Mouse (Mus musculus) MN1 (cell line): ENCODE results near the gene Pdgfra.

Experiments used
- DNase-seq: peaks from one replicate; pipeline ENCODE4 v3.0.0-alpha.2; 2016; ENCODE audit warnings: low spot score

The Pdgfra gene

DNA sequence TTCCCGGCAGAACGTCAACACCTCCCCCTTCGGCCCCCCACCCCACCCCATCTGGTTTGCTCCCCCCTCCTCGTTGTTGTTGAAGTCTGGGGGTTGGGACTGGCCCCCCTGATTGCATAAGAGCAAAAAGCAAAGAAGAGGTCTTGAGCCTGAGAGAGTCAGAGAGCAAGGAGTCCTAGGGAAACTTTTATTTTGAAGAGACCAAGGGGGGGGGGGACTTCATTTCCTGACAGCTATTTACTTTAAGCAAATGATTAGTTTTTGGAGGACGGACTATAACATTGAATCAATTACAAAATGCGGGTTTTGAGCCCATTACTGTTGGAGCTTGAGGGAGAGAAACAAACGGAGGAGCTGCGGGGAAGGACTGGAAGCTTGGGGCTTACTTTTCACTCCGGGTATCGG lies at the start of gene Pdgfra:
Gene Pdgfra, plus strand, starts transcription at position 272 of the 405 bp plus-strand sequence.
- peak; percentile 27 for DNase-seq

DNA sequence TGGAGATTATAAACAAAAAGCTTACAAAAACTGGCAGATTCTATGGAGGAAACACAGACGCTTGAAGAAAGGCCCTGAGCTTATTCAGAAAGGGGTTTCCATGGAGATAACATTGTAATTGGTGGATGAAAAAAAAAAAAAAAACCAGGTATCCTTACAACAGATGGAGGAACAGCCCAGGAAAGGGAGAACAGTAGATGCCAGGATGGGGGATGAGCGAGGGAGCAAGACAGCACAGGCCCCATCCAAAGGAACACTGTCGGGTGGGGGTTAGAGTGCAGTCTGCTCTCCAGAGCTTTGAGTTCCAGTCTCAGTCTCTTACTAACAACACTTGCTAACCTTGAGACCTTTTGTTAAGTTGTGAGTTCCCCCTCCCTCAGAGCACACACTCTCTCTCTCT lies 45.6 kb upstream of the Pdgfra start:
- DNase-seq = no peak

DNA sequence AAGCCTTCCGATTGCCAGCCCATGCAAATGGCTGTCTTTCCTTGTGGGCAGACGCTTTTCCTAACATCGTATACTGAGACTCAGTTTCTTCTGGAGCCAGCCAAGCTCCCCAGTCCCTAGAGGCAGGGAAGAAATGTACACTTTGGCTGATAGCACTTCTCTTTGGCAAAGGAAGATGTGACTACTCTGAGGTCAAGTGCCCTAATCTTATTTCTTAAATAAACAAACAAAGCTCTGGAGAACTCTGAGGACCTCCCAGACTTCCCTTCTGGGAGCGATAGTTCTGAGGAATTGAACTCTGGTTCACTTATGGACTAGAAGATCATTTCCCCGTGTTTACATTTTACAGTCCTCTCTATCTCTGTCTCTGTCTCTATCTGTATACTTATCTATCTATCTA lies 42.7 kb upstream of the Pdgfra start:
- DNase-seq = no peak

DNA sequence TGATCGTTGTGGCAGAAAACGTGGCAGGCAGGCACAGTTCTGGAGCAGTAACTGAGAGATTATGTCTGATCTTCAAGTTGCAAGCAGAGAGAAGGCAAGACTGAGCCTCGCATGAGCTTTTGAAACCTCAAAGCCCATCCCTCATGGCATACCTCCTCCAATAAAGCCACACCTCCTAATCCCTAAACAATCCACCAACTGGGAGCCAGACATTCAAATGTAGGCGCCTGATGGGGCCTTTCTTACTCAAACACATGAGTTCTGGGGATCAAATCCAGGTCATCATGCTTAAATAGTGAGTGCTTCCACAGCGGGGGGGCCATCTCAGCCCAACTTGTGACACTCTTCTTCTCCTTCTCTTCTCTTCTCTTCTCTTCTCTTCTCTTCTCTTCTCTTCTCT lies 40.3 kb upstream of the Pdgfra start:
- DNase-seq = no peak

DNA sequence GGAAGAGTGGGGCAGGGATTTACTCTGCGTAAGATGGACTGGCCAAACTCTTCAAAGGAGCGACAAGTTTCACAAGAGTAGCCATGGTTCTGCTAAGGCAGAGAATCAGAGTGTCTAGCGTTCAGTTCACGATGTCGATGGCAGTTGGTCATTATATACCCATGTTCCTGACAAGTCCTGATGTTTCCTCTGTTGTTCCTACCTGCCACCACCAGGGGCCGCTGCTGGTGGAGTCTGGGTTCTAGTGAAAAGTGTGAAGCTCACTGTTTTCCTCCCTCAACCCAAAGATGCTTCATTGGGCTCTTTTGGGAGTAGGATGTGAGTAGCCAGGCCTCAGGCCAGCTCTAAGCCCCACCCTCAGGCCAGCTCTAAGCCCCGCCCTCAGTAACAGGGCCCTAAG lies 33.3 kb upstream of the Pdgfra start:
- DNase-seq = no peak

DNA sequence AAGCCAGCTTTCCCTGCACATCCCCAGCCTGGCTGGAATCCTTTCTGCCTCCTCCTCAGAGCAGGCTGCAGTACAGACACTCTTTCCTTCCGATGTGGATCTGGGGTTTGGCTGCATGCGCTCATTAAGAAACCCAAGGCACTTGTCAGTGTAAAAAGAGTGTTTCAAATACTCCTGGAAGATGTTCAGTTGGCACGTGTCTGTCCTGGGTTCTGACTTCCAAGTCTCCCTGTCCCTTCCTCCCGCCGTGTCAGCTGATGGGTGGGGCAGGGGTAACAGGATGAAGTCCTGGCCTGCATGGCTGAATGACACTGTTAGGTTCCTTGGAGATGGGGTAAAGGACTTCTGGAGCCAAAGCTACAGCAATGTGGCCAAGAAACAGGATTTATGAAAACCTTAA lies 30.4 kb upstream of the Pdgfra start:
- DNase-seq = no peak

DNA sequence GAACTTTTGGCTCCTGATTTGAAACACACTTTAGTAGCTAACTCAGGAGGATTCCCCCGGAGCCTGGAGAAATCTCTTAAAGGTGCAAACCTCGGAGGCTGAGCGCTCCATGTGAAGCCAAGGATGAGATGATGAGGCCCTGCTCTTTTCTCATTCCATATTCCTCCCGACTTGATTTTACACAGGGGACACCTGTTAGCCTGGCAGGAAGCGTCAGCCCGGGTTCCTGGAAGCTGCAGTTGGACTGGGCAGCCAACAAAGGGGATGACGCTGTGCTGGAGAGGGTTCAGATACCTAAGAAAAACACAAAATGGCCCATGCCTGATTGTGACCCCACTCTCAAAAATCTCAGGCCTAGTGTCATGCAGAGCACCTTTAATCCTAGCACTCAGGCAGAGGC lies 17.4 kb upstream of the Pdgfra start:
- DNase-seq = no peak

DNA sequence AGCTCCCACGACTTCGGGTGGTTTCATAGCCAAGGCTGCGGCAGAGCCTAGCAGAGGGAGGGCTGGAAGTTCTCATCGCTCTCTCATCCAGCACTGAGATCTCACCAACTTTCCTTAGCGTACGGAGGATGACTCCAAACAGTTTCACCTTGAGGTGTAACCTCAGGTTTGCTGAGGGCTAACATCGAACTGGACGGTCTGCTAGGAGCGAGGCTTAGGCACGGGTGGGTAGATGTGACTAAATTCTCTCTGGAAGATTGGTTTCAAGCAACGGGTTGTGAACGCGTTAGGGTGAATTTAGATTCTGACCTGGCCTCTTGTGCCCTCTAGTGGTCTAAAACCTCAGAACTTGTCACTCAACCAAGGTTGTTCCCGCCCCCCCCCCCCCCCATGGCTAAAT lies 9.0 kb upstream of the Pdgfra start:
- DNase-seq = peak; percentile 81

DNA sequence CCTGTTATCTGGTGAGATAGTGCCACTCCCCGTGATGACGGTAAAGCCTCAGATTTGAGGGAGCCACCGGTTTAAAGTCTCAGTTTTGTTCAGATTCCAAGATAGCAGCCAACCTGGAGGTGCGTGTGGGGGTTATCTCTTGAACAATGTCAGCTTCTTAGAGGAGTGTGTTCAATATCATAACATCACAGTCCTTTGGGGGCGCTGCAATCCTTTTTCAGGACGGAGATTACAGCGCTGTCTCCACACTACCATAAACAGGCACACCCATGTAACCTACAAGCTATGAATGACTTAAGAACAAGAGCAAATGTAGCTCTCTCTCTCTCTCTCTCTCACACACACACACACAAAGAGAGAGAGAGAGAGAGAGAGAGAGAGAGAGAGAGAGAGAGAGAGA lies 8.3 kb upstream of the Pdgfra start:
- DNase-seq = no peak

DNA sequence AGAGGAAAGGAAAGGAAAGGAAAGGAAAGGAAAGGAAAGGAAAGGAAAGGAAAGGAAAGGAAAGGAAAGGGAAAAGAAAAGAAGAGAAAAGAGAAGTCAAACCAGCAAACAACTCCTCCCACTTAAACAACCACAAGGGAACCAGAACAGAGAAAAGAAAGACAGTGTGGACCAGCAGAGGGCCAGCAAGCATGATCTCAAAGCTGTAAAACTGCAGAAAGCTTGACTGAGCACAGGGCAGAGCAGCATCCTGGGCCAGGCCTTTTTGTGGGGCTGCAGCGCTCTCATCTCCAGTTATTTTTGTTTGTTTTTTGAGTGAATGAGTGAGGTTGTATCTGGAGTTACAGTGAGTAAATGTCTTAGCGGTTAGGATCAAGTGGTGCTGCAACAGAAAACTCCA lies 6.8 kb upstream of the Pdgfra start:
- DNase-seq = peak; percentile 12

DNA sequence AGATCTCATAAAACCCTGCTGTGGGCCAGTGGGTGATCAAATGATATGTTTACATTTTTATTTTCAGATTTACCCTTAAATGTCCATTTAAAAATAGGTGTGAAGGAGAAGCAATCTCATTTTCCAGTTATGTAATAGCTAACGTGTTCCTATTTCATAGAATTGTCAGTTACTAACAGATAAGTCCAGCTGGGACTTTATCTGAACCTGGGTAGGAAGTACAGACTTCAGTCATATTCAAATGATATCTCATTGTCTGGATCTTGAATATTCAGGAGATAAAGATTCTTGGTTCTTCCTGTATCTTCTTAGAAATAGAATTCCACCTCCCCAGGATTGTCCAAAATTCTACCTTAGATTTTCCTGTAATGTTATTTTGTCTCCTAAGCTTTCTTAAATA lies 5.6 kb upstream of the Pdgfra start:
- DNase-seq = no peak

DNA sequence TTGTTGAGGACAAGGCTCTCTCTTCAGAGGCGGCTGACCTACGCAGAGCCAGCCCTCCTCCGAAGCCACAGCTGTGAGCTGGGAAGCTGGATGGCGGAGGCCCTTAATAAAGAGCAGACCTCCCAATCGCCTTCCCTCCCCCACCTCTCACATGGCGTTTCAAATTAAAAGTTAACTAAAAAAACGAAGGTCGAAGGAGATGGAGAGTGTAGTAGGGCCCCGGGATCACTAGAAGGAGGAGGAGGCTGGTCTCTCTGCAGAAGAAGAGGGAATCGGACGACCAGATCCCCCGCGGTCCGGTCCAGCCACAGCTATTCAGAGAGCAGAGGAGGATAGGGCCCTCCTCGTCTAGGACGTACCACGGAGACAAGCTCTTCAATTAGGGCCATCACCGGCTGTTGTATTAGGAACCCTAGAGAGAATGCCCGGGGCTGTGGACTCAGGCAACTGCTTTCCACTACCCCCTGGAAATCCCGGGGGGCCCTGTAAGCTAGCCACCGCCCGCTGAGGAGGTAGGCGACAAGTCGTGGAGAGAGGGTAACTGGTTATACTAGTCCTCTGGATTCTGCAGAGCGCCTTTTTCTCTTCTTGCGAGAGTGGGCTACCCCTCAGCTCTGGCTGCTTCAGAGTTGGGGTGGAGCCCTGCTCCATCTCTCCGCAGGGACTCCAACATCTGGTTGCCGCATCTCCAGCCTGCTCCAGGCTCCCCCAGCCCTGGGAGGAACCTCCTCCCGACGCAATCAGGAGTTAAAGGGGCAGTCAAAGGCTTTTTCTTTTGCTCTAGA lies 3.6 kb upstream of the Pdgfra start:
- peak; percentile 54 for DNase-seq

DNA sequence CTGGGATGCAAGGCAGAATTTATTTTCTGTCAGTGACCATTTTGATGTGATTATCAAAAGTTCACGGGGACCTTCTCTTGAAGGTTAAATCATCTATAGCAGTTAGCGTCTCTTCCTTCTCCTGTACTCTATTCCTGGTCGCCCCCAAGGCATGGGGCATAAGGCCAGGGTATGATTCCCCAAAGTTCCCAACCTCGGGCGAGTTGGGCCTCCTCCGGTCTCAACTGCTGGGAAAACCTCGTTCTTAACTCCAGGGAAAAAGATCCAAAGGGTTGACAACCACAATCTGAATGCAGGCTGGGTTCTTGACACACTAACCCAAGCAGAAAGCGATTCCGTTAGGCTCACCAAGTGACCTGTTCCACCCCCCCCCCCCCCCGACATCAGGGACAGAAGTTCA lies 2.7 kb upstream of the Pdgfra start:
- DNase-seq = peak; percentile 6

DNA sequence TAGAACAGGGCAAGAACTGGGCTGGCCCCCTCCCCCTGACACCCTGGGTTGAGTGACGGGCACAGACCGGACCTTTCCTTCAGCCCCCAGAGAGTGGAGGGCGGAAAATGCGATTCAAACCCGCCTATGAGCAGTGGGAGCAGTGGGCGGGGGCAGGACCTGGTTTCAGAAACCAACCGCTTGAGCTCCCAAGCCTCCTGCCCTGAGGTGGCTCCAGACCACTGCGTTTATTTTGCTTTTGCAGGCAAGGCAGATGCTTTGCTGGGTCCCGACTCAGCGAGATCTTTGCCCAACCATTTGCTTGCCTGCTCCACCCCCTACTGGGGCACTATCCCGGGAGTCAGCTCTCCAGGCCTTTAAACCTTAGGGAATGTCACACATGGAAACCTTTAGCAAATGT lies 2.2 kb upstream of the Pdgfra start:
- peak; percentile 65 for DNase-seq

DNA sequence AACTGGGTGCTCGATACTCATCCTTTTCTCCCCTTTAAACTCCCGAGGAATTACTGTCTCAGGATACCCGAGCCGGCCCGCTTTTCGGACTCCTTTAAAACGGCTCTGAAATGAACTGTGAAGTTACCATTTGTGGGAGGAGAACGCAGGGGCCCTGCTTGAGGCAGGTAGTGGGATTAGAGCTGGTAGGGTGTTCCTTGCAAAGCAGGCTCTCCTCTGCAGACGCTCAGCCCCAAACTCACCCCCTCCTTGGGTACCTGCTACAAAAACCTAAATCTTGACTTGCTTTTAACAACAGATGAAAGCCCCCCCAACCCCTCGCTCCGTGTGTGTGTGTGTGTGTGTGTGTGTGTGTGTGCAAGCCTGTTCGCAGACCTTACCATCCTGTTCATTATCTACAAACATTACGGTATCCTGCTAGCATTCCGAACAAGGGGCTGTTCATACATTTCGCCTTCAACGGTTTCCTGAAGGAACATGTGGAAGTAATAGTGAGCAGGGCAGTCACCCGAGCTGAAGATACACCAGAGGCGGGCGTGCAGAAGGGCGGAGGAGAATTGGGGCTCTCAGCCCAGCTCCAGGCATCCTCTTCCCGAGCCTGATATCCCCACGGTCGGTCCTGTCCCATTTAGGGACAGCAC lies 1.6 kb upstream of the Pdgfra start:
- peak; percentile 32 for DNase-seq

DNA sequence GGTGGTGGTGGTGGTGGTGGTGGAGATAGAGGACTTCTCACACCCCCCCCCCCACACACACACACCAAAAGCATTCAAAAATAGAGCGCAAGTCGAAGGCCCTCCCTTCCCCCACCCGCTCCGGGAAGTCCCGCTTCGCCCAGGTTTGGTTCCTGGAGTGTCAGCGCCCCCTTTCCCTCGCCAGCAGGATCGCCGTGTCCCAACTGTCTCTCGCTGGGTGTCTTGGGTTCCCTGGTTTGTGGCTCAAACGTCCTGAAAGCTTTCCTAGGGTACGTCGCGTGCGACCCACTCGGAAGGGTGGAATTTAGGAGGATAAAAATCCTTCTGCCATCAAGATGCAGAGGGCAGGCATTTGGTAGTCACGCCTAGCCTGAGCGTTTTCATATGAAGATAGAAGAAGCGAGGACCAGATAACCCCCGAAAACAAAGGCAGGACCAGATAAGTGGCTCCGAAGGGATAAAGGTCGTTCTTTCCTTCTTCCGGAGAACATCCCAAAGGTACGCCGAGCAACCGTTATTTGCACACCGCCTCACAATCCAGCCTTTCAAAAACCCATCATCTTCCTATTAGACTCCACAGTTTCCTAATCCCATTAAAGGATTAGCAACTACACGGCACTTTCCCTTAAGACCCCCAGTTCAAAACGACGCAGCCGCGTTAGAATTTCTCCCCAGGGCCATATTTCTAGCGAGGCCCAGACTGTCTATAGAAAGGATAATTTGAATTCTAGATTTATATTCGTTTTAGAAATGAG lies 769 bp upstream of the Pdgfra start:
- peak; percentile 84 for DNase-seq

DNA sequence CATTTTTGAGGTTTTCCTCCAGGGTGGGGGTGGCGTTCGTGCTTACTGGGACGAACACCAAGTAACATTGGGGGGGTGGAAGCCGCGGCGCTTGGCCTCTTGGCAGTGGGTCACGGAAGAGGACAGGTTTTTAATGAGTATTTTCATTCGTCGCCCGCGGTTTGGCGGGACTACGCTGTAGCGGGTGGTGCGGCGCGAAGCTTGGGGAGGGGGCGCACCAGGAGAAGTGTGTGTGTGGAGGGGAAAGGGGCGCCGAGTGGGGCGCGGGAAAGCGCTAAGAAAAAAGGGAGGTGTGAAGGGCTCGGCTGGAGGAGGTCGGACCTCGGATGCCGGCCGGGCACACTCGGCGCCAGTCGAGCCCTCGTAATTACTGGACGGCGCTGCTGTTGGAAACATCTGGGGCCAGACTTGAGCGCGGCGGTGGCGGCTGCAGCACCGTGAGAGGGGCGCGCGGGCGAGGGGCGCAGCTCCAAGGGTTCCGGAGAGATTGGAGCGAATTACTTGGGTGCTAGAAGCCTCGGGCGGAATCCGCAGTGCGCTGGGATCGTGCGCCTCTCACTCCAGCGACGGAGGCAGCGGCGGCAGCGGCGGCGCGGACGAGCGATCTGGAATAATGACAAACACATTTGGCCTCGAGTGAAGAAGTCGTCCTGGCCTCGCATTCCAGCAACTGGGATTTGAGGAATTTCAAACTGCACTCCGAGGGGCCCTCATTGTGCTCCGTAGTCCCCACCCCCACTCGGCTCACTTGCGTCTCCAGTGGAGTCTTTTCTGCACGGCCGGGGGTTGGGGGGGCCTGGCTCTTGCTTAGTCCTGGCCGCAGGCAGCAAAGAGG lies 916 bp downstream of the Pdgfra start:
- no peak for DNase-seq

DNA sequence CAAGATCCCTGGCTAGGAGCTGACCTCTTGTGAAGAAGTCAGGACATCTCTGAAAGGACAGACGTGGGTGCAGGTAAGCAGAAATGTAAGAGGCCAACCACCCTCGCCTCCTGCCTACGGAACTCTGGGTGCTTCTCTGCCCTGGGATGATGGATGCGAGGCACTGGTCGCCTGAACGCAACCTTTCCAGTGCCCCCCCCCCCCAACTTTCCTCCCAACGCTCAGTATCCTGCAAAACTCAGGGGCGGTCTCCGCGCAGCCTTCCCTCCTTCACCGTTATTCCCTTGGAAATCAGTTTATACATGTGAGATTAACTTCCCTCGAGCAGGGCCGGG lies 1.5 kb downstream of the Pdgfra start:
- DNase-seq = no peak

DNA sequence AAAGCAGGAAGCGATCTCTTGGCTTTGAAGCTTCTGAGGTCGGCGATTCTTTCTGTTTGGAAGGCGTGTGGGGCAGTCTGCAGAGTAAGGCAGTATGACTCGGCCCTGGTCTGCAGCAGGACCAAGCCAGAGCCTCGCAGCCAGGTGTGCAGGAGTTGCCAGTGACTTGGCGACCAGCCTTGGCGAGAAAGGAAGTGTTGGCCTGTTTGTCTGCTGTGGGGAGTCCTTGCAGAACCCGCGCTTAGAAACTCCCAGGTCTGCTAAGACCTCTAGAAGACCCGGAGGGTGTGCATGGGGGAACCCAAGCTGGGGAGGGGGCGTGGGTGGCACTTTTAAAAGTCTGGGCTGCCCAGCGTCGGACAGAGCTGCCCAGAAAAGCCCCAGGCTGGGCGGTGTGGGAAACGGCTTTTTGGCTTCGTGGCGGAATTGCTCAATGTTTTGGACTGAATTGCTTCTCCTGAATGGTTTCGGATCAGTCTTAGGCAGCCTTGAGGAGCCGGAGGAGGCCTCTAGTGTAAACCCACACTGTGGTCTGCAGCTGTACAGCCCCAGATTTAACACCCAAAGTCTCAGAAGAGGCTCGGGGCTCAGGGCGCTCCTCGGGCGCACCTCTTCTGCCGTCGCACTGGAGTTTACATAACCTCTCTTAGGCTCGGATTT lies 2.0 kb downstream of the Pdgfra start:
- peak; percentile 21 for DNase-seq

DNA sequence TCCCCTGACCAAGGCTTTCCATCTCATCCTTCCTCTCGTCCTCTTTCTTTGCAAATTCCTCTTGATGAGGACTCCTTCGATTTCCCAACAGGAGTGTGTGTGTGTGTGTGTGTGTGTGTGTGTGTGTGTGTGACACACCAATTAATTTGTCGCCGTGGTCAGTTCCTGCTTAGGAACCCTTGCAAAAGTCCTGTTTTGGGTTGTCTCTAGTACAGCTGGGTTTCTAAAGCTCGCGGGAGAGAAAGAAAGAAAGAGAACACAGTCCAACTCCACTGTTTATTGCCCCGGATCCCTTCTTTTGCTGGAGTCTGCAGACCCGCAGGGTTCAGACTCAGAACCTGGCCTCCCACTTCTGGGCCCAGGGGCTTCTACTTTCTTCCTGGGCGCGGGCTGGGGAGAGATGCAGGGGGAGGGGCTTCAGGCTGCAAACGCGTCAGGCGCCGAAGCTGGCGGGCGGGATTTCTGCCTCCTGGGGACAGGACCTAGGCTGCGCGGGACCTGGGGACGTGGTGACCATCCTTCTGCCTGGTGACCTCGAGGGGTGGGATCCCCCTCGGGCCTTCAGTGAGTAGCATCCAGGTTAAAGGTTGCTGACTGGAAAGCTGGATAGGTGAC lies 2.6 kb downstream of the Pdgfra start:
- DNase-seq = peak; percentile 29

DNA sequence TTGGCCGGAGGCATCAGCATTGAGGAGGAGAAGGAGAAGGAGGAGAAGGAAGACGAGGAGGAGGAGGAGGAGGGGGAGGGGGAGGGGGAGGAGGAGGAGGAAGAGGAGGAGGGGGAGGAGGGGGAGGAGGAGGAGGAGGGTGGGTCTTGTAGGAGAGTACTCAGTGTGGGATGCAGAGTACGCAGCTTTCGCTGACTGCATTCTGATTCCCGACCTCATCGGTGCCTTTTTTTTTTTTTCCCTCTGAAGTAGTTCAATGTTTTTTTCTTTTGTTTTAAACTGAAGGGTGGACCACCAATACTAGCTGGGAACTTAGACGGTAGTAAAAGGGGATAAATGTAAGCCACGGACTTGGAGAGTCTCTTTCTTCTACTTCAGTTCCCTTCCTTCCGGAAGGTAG lies 3.2 kb downstream of the Pdgfra start:
- DNase-seq = no peak
